Mouse (Mus musculus): ENCODE measurements around the gene Scgb3a1.

The Scgb3a1 gene

GRCm38 (mm10) chr11:49713336-49714334 lies 50.2 kb downstream of the Scgb3a1 start:
- peak; percentile 50 for DNase-seq (ENCODE audit: extremely low read depth, low read depth, low spot score)
